Mouse (Mus musculus): ENCODE results near the gene Arrdc4. TPM values are rescaled to one million over a fixed set of nuclear protein-coding genes. Genes with fewer than 3 reads are reported as not detected.

The Arrdc4 gene
- polyA plus RNA-seq, 1 experiment, result 0.01 TPM

- Histone ChIP-seq H3K4me2 (ENCODE audit: low read depth) (no peak overlapping the region), H3K36me3 (ENCODE audit: control insufficient read depth, insufficient read depth) (no peaks in the 10 kb centered on the region), H3K4me3 (no peak overlapping the region), H3ac (ENCODE audit: control insufficient read depth, insufficient read length) (no peak overlapping the region), H3K79me2 (ENCODE audit: control insufficient read depth, insufficient read depth) (no peaks in the 10 kb centered on the region), H3K27me3 (ENCODE audit: control insufficient read depth, insufficient read depth, insufficient read length) (no peaks in the 10 kb centered on the region)
- TF ChIP-seq POLR2A (IDR thresholded peaks at IDR 0.05; ENCODE audit: insufficient read length, low read depth) (no peak), E2F4 (IDR thresholded peaks at IDR 0.05; ENCODE audit: insufficient read depth) (no peak), CEBPB (IDR thresholded peaks at IDR 0.05; ENCODE audit: insufficient read depth, poor library complexity, severe bottlenecking) (no peak), MYOG (IDR thresholded peaks at IDR 0.05; ENCODE audit: control insufficient read depth in 1 of 3, insufficient read depth in 1 of 3, insufficient read length in 2 of 3, low read depth in 2 of 3) (no peak), TCF12 (IDR thresholded peaks at IDR 0.05; ENCODE audit: insufficient read depth, poor library complexity, severe bottlenecking) (no peak), USF1 (IDR thresholded peaks at IDR 0.05; ENCODE audit: low read depth) (no peak), REST (IDR thresholded peaks at IDR 0.05; ENCODE audit: insufficient read depth, insufficient read length) (no peak), MAX (IDR thresholded peaks at IDR 0.05; ENCODE audit: low read depth) (no peak), SRF (IDR thresholded peaks at IDR 0.05; ENCODE audit: control insufficient read depth, insufficient read length, low read depth) (no peak), MYOD1 (IDR thresholded peaks at IDR 0.05; ENCODE audit: control insufficient read depth in 1 of 3, insufficient read length in 2 of 3, low read depth in 2 of 3) (no peak), TCF3 (IDR thresholded peaks at IDR 0.05; ENCODE audit: insufficient read length, low read depth) (no peak)
Observed at GRCm38 (mm10) chr7:68765926-68766325, 16.9 kb upstream of the Arrdc4 start.

GRCm38 (mm10) chr7:68759148-68759724 is 10.2 kb upstream of the Arrdc4 start:
- H3K4me2 ChIP-seq (ENCODE audit: low read depth), result no peak overlapping the region
- TF ChIP-seq POLR2A (IDR thresholded peaks at IDR 0.05; ENCODE audit: insufficient read length, low read depth) (no peak), MYOD1 (IDR thresholded peaks at IDR 0.05; ENCODE audit: control insufficient read depth in 1 of 3, insufficient read length in 2 of 3, low read depth in 2 of 3) (no peak), TCF12 (IDR thresholded peaks at IDR 0.05; ENCODE audit: insufficient read depth, poor library complexity, severe bottlenecking) (no peak), TCF3 (IDR thresholded peaks at IDR 0.05; ENCODE audit: insufficient read length, low read depth) (no peak), CEBPB (IDR thresholded peaks at IDR 0.05; ENCODE audit: insufficient read depth, poor library complexity, severe bottlenecking) (no peak), USF1 (IDR thresholded peaks at IDR 0.05; ENCODE audit: low read depth) (no peak), MYOG (IDR thresholded peaks at IDR 0.05; ENCODE audit: control insufficient read depth in 1 of 3, insufficient read depth in 1 of 3, insufficient read length in 2 of 3, low read depth in 2 of 3) (no peak), POLR2AphosphoS2 (IDR thresholded peaks at IDR 0.05; ENCODE audit: insufficient read length, low read depth) (no peak), E2F4 (IDR thresholded peaks at IDR 0.05; ENCODE audit: insufficient read depth) (no peak), MAX (IDR thresholded peaks at IDR 0.05; ENCODE audit: low read depth) (no peak), REST (IDR thresholded peaks at IDR 0.05; ENCODE audit: insufficient read depth, insufficient read length) (no peak), SRF (IDR thresholded peaks at IDR 0.05; ENCODE audit: control insufficient read depth, insufficient read length, low read depth) (no peak)
- H3K27me3 ChIP-seq (ENCODE audit: control insufficient read depth, insufficient read depth, insufficient read length), result no peaks in the 10 kb centered on the region
- no peak overlapping the region for H3ac ChIP-seq (ENCODE audit: control insufficient read depth, insufficient read length)
- H3K4me3 ChIP-seq, result no peak overlapping the region
- no peaks in the 10 kb centered on the region for H3K36me3 ChIP-seq (ENCODE audit: control insufficient read depth, insufficient read depth)
- H3K79me2 ChIP-seq (ENCODE audit: control insufficient read depth, insufficient read depth), result no peaks in the 10 kb centered on the region

GRCm38 (mm10) chr7:68756656-68757204 is 7.7 kb upstream of the Arrdc4 start:
- no peak overlapping the region for H3K4me2 ChIP-seq (ENCODE audit: low read depth)
- H3K36me3 ChIP-seq (ENCODE audit: control insufficient read depth, insufficient read depth), result no peaks in the 10 kb centered on the region
- no peaks in the 10 kb centered on the region for H3K27me3 ChIP-seq (ENCODE audit: control insufficient read depth, insufficient read depth, insufficient read length)
- no peak overlapping the region for H3ac ChIP-seq (ENCODE audit: control insufficient read depth, insufficient read length)
- no peak for TF ChIP-seq REST (IDR thresholded peaks at IDR 0.05; ENCODE audit: insufficient read depth, insufficient read length)
- no peak for TF ChIP-seq USF1 (IDR thresholded peaks at IDR 0.05; ENCODE audit: low read depth)
- no peak for TF ChIP-seq TCF3 (IDR thresholded peaks at IDR 0.05; ENCODE audit: insufficient read length, low read depth)
- TF ChIP-seq SRF (IDR thresholded peaks at IDR 0.05; ENCODE audit: control insufficient read depth, insufficient read length, low read depth), result no peak
- TF ChIP-seq MAX (IDR thresholded peaks at IDR 0.05; ENCODE audit: low read depth), result no peak
- TF ChIP-seq CEBPB (IDR thresholded peaks at IDR 0.05; ENCODE audit: insufficient read depth, poor library complexity, severe bottlenecking), result no peak
- TF ChIP-seq MYOG (IDR thresholded peaks at IDR 0.05; ENCODE audit: control insufficient read depth in 1 of 3, insufficient read depth in 1 of 3, insufficient read length in 2 of 3, low read depth in 2 of 3), result no peak
- no peak for TF ChIP-seq POLR2AphosphoS2 (IDR thresholded peaks at IDR 0.05; ENCODE audit: insufficient read length, low read depth)
- no peak for TF ChIP-seq TCF12 (IDR thresholded peaks at IDR 0.05; ENCODE audit: insufficient read depth, poor library complexity, severe bottlenecking)
- no peak for TF ChIP-seq MYOD1 (IDR thresholded peaks at IDR 0.05; ENCODE audit: control insufficient read depth in 1 of 3, insufficient read length in 2 of 3, low read depth in 2 of 3)
- TF ChIP-seq POLR2A (IDR thresholded peaks at IDR 0.05; ENCODE audit: insufficient read length, low read depth), result no peak
- no peak overlapping the region for H3K4me3 ChIP-seq
- no peaks in the 10 kb centered on the region for H3K79me2 ChIP-seq (ENCODE audit: control insufficient read depth, insufficient read depth)

GRCm38 (mm10) chr7:68749919-68750318 is 878 bp upstream of the Arrdc4 start:
- no peaks in the 10 kb centered on the region for H3K79me2 ChIP-seq (ENCODE audit: control insufficient read depth, insufficient read depth)
- TF ChIP-seq REST (IDR thresholded peaks at IDR 0.05; ENCODE audit: insufficient read depth, insufficient read length) (no peak), TCF3 (IDR thresholded peaks at IDR 0.05; ENCODE audit: insufficient read length, low read depth) (no peak), POLR2AphosphoS2 (IDR thresholded peaks at IDR 0.05; ENCODE audit: insufficient read length, low read depth) (no peak), CEBPB (IDR thresholded peaks at IDR 0.05; ENCODE audit: insufficient read depth, poor library complexity, severe bottlenecking) (no peak), USF1 (IDR thresholded peaks at IDR 0.05; ENCODE audit: low read depth) (no peak), MAX (IDR thresholded peaks at IDR 0.05; ENCODE audit: low read depth) (no peak), TCF12 (IDR thresholded peaks at IDR 0.05; ENCODE audit: insufficient read depth, poor library complexity, severe bottlenecking) (no peak)
- no peak overlapping the region for H3ac ChIP-seq (ENCODE audit: control insufficient read depth, insufficient read length)
- no peak overlapping the region for H3K4me2 ChIP-seq (ENCODE audit: low read depth)
- H3K4me3 ChIP-seq, result no peak overlapping the region
- H3K27me3 ChIP-seq (ENCODE audit: control insufficient read depth, insufficient read depth, insufficient read length), result no peaks in the 10 kb centered on the region
- H3K36me3 ChIP-seq (ENCODE audit: control insufficient read depth, insufficient read depth), result no peaks in the 10 kb centered on the region

All from myocyte (in vitro differentiated cells).